Mouse (Mus musculus): ENCODE data around the gene Ctxn1. TPM values are rescaled to one million over a fixed set of nuclear protein-coding genes. Genes with fewer than 3 reads are reported as not detected.

Gene Ctxn1
- polyA plus RNA-seq (2015; fragmentation: Nextera tagmentation; extraction: Ambion mirVana) = 7.4 and 8.7 TPM in 2 replicates

GRCm38 (mm10) chr8:4259125-4259804 lies at the start of gene Ctxn1:
Gene Ctxn1 (minus strand): TSS chr8:4259274.

GRCm38 (mm10) chr8:4275275-4276110 lies 16.4 kb upstream of the Ctxn1 start, which contains the start of gene Timm44:
Gene Timm44 (minus strand): TSS chr8:4275913.

GRCm38 (mm10) chr8:4252934-4253841 lies 5.9 kb downstream of the Ctxn1 start, which contains the start of gene Snapc2:
Gene Snapc2 (plus strand): TSS chr8:4253080.

GRCm38 (mm10) chr8:4247951-4248540 lies 11.0 kb downstream of the Ctxn1 start, which contains the start of gene Tgfbr3l:
Gene Tgfbr3l (plus strand): TSS chr8:4248214.

GRCm38 (mm10) chr8:4238434-4239192 lies 20.5 kb downstream of the Ctxn1 start, which contains the start of the genes Map2k7 and Gm49320:
Gene Map2k7 (plus strand): TSS chr8:4238740.
Gene Gm49320 (plus strand): TSS chr8:4238865.

GRCm38 (mm10) chr8:4226739-4227347 lies 32.2 kb downstream of the Ctxn1 start, which contains the start of gene Lrrc8e:
Gene Lrrc8e (plus strand): TSS chr8:4226827.

GRCm38 (mm10) chr8:4216791-4217621 lies 42.1 kb downstream of the Ctxn1 start, which contains the start of gene Prr36:
Gene Prr36 (minus strand): TSS chr8:4217459.

Other genes starting within 250 kb of the Ctxn1 start
- 0.17 and 0.98 TPM in 2 replicates for gene Cd209f, start 153.4 kb downstream of the Ctxn1 start, polyA plus RNA-seq (2015; fragmentation: Nextera tagmentation; extraction: Ambion mirVana)
- gene Cd209g, start 125.2 kb downstream of the Ctxn1 start, polyA plus RNA-seq (2015; fragmentation: Nextera tagmentation; extraction: Ambion mirVana) = not detected in 2 replicates
- 5.9 and 6.9 TPM in 2 replicates for gene Evi5l, start 92.7 kb downstream of the Ctxn1 start, polyA plus RNA-seq (2015; fragmentation: Nextera tagmentation; extraction: Ambion mirVana)
- gene Prr36, start 41.8 kb downstream of the Ctxn1 start, polyA plus RNA-seq (2015; fragmentation: Nextera tagmentation; extraction: Ambion mirVana) = 0.05 and 0.08 TPM in 2 replicates
- 0.05 and 0.06 TPM in 2 replicates for gene Lrrc8e, start 32.4 kb downstream of the Ctxn1 start, polyA plus RNA-seq (2015; fragmentation: Nextera tagmentation; extraction: Ambion mirVana)
- 14.8 and 15.0 TPM in 2 replicates for gene Map2k7, start 20.5 kb downstream of the Ctxn1 start, polyA plus RNA-seq (2015; fragmentation: Nextera tagmentation; extraction: Ambion mirVana)
- gene Gm49320, start 20.4 kb downstream of the Ctxn1 start, polyA plus RNA-seq (2015; fragmentation: Nextera tagmentation; extraction: Ambion mirVana) = 0.27 and 0.36 TPM in 2 replicates
- gene Tgfbr3l, start 11.1 kb downstream of the Ctxn1 start, polyA plus RNA-seq (2015; fragmentation: Nextera tagmentation; extraction: Ambion mirVana) = 1.6 TPM in 2 replicates
- gene Snapc2, start 6.2 kb downstream of the Ctxn1 start, polyA plus RNA-seq (2015; fragmentation: Nextera tagmentation; extraction: Ambion mirVana) = 19.1 and 21.0 TPM in 2 replicates
- gene Timm44, start 16.6 kb upstream of the Ctxn1 start, polyA plus RNA-seq (2015; fragmentation: Nextera tagmentation; extraction: Ambion mirVana) = 32.3 and 36.5 TPM in 2 replicates
- 7.2 and 8.0 TPM in 2 replicates for gene Ccl25, start 65.9 kb upstream of the Ctxn1 start, polyA plus RNA-seq (2015; fragmentation: Nextera tagmentation; extraction: Ambion mirVana)
- 99.9 and 105 TPM in 2 replicates for gene Elavl1, start 66.1 kb upstream of the Ctxn1 start, polyA plus RNA-seq (2015; fragmentation: Nextera tagmentation; extraction: Ambion mirVana)
- 7.7 and 9.7 TPM in 2 replicates for gene Cers4, start 233.8 kb upstream of the Ctxn1 start, polyA plus RNA-seq (2015; fragmentation: Nextera tagmentation; extraction: Ambion mirVana)

Measured in spleen, postnatal 0 days (tissue).